Mouse (Mus musculus): ENCODE data around the gene Bola3. TPM values are rescaled to one million over a fixed set of nuclear protein-coding genes. Genes with fewer than 3 reads are reported as not detected.

Gene Bola3
- polyA plus RNA-seq, 1 experiment from 2014 or later: 117 TPM

DNA sequence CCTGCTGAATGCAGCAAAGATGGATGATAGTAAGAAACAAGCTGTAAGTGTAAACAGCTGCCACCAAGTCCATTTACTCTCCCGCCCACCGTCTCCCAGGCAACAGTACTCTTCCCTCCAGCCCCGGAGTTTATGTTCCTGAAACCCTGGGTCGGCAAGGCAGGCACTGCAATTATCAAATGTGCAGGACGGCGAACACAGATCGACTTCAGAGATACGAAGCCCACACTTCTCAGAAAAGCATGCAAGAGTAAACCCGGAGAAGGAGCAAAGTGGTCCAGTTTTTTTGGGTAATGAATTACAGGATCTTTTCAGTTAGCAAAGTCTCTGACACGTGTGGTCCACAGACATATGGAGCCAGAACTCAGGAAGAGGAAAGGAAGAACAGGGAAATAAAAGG, 32.9 kb upstream of the Bola3 start:
- ATAC-seq (ENCODE audit: low FRiP score) (no peak), DNase-seq (ENCODE audit: low spot score) (peak; percentile 61)
- 6% methylated on average over 10 of the region's 10 CpGs for WGBS
- peak overlapping the region; percentile 85 for H3K4me3 ChIP-seq (ENCODE audit: low read depth, low read length)
- no peak overlapping the region for H3K27ac ChIP-seq (ENCODE audit: low read depth, low read length)
- H3K4me2 ChIP-seq (replicated peaks; ENCODE audit: low read depth, low read length): peak overlapping the region; percentile 61
- peaks cover 5% of the 10 kb centered on the region; the same call in 1 of the 2 replicates for H3K4me1 ChIP-seq (replicated peaks; ENCODE audit: control insufficient read depth, insufficient read depth, low read length)
- H3K27me3 ChIP-seq (ENCODE audit: control insufficient read depth, insufficient read depth, low read length): no peaks in the 10 kb centered on the region
- H3K9me3 ChIP-seq (ENCODE audit: control insufficient read depth, low read length): no peaks in the 10 kb centered on the region
- no peak overlapping the region for H3K9ac ChIP-seq (ENCODE audit: low read depth, low read length)
- H3K36me3 ChIP-seq (ENCODE audit: control insufficient read depth, insufficient read depth, low read length): no peaks in the 10 kb centered on the region

DNA sequence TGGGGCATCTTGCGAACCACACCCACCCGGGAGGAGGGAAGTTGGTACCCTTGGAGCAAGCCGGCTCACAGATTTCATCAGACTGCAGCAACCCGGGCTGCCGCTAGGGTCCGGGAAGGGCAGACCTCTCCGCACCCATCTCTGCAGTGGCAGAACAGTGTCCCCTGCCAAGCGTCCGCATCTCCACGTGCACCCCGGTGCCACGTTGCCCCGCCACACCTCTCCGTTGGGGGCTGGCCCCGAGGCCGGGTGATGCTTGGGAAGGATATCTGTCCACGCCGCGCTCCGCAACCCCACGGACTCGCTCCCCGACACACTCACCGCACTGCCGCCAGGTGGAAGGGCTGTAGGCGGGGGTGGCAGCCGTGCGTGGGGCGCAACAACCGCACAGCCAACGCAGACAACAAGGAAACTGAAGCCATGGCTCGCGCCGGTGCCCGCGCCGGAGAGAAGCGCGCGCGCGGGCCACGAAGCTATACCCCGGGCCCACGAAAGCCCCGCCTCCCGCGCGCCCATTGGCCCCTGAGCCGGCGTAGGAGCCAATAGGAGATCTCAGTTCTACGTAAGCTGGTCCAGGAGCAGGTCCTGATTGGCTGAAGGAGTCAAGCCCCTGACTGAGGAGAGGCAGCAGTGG, 31.7 kb upstream of the Bola3 start:
- peak; percentile 94 for DNase-seq (ENCODE audit: low spot score)
- H3K4me2 ChIP-seq (replicated peaks; ENCODE audit: low read depth, low read length): peak overlapping the region; percentile 61
- H3K4me3 ChIP-seq (ENCODE audit: low read depth, low read length): peak overlapping the region; percentile 85
- H3K4me1 ChIP-seq (replicated peaks; ENCODE audit: control insufficient read depth, insufficient read depth, low read length): peaks cover 5% of the 10 kb centered on the region; the same call in 1 of the 2 replicates
- no peaks in the 10 kb centered on the region for H3K27me3 ChIP-seq (ENCODE audit: control insufficient read depth, insufficient read depth, low read length)
- H3K9ac ChIP-seq (ENCODE audit: low read depth, low read length): peak overlapping the region; percentile 87
- no peaks in the 10 kb centered on the region for H3K9me3 ChIP-seq (ENCODE audit: control insufficient read depth, low read length)
- no peak overlapping the region for H3K27ac ChIP-seq (ENCODE audit: low read depth, low read length)
- no peaks in the 10 kb centered on the region for H3K36me3 ChIP-seq (ENCODE audit: control insufficient read depth, insufficient read depth, low read length)
- ATAC-seq (ENCODE audit: low FRiP score): peak; percentile 100
- WGBS: under 1% methylated on average over 52 of the region's 52 CpGs

DNA sequence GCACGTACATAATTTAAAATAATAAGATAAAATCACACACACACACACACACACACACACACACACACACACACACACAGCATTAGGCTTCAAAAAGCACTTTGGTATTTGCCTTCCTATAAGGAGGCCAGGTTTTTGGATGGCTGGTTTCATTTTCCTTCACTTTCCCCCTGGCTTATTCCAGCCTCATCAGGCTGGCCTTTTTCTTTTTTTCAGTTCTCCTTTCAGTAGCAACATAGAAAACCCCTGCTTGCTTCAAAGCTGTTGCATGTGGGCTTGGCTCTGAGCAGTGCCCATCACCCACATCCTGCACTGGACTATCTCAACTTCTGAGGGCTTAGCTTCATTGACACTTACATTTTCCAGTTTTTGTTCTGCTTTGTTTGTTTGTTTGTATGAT, 27.0 kb upstream of the Bola3 start:
- DNase-seq (ENCODE audit: low spot score) (no peak), ATAC-seq (ENCODE audit: low FRiP score) (no peak)
- Histone ChIP-seq H3K9ac (ENCODE audit: low read depth, low read length) (no peak overlapping the region), H3K4me2 (replicated peaks; ENCODE audit: low read depth, low read length) (no peak overlapping the region), H3K4me1 (replicated peaks; ENCODE audit: control insufficient read depth, insufficient read depth, low read length) (no peaks in the 10 kb centered on the region), H3K27ac (ENCODE audit: low read depth, low read length) (no peak overlapping the region), H3K36me3 (ENCODE audit: control insufficient read depth, insufficient read depth, low read length) (no peaks in the 10 kb centered on the region), H3K9me3 (ENCODE audit: control insufficient read depth, low read length) (no peaks in the 10 kb centered on the region), H3K4me3 (ENCODE audit: low read depth, low read length) (no peak overlapping the region), H3K27me3 (ENCODE audit: control insufficient read depth, insufficient read depth, low read length) (no peaks in the 10 kb centered on the region)
- WGBS: 90% methylated on average over 1 of the region's 1 CpGs

DNA sequence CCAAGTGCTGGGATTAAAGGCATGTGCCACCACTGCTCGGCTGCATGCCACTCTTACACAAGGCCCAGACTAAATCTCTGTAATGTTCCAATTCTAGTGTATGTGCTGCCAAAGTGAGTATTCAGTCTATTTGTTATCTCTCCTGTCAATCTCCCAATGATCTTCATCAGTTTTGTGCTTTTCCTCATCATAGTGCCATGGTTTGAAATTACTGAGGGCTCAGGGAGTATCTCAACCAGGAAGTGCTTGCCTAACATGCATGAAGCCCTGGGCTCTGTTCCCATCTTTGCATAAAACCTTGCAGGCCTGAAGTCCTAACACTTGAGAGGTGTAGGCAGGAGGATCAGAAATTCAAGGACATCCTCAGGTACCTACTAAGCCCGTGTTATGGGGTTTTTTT, 26.2 kb upstream of the Bola3 start:
- H3K4me3 ChIP-seq (ENCODE audit: low read depth, low read length): no peak overlapping the region
- no peak overlapping the region for H3K9ac ChIP-seq (ENCODE audit: low read depth, low read length)
- H3K4me1 ChIP-seq (replicated peaks; ENCODE audit: control insufficient read depth, insufficient read depth, low read length): no peaks in the 10 kb centered on the region
- H3K36me3 ChIP-seq (ENCODE audit: control insufficient read depth, insufficient read depth, low read length): no peaks in the 10 kb centered on the region
- H3K27ac ChIP-seq (ENCODE audit: low read depth, low read length): no peak overlapping the region
- H3K9me3 ChIP-seq (ENCODE audit: control insufficient read depth, low read length): no peaks in the 10 kb centered on the region
- DNase-seq (ENCODE audit: low spot score) (no peak), ATAC-seq (ENCODE audit: low FRiP score) (no peak)
- WGBS: 73% methylated on average over 2 of the region's 2 CpGs
- no peak overlapping the region for H3K4me2 ChIP-seq (replicated peaks; ENCODE audit: low read depth, low read length)
- no peaks in the 10 kb centered on the region for H3K27me3 ChIP-seq (ENCODE audit: control insufficient read depth, insufficient read depth, low read length)

DNA sequence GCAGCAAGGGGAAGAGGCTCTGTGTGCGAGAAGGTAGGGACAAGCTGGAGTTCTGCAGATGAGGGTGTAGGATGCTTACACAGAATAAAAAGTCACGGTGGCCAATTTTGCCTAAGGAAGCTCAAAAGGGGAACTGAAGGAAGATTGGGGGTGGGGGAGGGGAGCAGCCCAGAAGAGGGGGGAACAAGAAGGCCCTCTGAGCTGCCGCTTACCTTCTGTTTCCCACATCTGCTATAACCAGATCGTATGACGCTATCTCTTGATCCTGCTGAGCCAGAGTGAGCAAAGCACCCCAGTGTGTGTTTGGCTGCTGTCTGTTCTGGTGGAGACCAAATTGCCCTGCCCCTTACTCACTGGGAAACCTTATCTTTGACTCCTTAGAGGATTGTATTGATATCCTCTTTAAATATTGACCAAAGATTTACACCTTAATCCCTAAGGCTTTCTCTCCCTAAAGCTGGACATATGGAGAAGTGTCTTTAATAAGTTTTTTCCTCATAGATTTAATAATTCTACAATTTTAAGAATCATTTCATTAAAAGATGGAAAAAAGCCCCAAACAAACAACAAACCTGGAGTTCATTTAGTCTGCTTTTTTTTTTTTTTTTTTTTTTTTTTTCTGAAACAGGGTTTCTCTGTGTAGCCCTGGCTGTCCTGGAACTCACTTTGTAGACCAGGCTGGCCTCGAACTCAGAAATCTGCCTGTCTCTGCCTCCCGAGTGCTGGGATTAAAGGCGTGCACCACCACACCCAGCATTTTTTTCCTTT, 25.1 kb upstream of the Bola3 start:
- Histone ChIP-seq H3K9me3 (ENCODE audit: control insufficient read depth, low read length) (no peaks in the 10 kb centered on the region), H3K4me1 (replicated peaks; ENCODE audit: control insufficient read depth, insufficient read depth, low read length) (no peaks in the 10 kb centered on the region), H3K4me2 (replicated peaks; ENCODE audit: low read depth, low read length) (no peak overlapping the region), H3K9ac (ENCODE audit: low read depth, low read length) (no peak overlapping the region), H3K4me3 (ENCODE audit: low read depth, low read length) (no peak overlapping the region), H3K36me3 (ENCODE audit: control insufficient read depth, insufficient read depth, low read length) (no peaks in the 10 kb centered on the region), H3K27ac (ENCODE audit: low read depth, low read length) (no peak overlapping the region), H3K27me3 (ENCODE audit: control insufficient read depth, insufficient read depth, low read length) (no peaks in the 10 kb centered on the region)
- DNase-seq (ENCODE audit: low spot score) (no peak), ATAC-seq (ENCODE audit: low FRiP score) (no peak)
- WGBS: 62% methylated on average over 8 of the region's 8 CpGs

DNA sequence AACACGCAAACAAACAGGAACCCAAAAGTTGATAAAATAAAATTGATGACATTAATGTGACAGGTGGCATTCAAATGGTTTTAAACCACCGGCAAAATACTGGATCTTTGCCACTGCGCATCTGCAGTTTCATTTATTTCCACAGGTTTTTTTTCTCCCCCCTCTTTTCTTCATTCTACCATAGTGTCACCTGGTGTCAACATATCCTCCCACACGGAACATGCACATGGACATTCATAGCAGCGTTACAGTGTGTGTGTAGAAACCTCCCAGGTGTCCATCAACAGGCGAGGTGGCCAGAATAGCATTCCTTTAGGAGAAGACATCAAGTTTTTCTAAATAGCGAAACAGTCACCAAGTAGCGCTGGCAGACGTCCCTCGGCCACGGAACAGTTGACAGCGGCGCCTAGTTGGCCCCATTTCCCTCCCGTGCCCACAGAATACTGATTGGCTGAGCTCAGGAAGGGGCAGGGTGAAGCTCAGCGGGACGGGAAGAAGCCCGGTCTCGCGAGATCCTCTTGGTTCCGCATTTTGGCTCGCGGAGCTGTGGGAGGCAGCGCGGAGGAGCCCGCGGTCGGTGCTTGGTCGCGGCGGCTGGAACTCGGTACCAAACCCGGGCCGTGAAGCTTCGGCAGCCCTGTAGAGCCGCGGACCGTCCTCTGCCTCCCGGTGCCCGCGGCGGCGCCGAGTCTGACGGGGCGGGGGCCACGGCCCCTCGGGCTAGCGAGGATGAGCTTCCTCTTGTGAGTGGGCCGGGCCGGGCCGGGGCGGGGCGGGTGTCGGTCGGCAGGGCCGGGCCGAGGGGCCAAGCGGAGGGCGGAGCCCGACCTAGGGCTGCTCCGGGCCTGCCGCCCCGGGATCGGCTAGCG, 23.2 kb upstream of the Bola3 start, which contains the start of the genes Mthfd2 and Mob1a:
TSS of gene Mthfd2 (minus strand) at position 384 of the 869 bp plus-strand sequence.
TSS of gene Mob1a (plus strand) at position 492 of the 869 bp plus-strand sequence.
- 2% methylated on average over 59 of the region's 65 CpGs for WGBS
- Histone ChIP-seq H3K27ac (ENCODE audit: low read depth, low read length) (peak within 1 kb of the TSS; percentile 90), H3K27me3 (ENCODE audit: control insufficient read depth, insufficient read depth, low read length) (no peaks in the 10 kb centered on the region), H3K9me3 (ENCODE audit: control insufficient read depth, low read length) (no peaks in the 10 kb centered on the region), H3K36me3 (ENCODE audit: control insufficient read depth, insufficient read depth, low read length) (no peaks in the 10 kb centered on the region), H3K9ac (ENCODE audit: low read depth, low read length) (peak within 1 kb of the TSS; percentile 82), H3K4me2 (replicated peaks; ENCODE audit: low read depth, low read length) (peak within 1 kb of the TSS; percentile 50), H3K4me1 (replicated peaks; ENCODE audit: control insufficient read depth, insufficient read depth, low read length) (no peaks in the 10 kb centered on the region), H3K4me3 (ENCODE audit: low read depth, low read length) (peak within 1 kb of the TSS; percentile 79)
- ATAC-seq (ENCODE audit: low FRiP score): peak; percentile 99
- DNase-seq (ENCODE audit: low spot score): peak; percentile 94

DNA sequence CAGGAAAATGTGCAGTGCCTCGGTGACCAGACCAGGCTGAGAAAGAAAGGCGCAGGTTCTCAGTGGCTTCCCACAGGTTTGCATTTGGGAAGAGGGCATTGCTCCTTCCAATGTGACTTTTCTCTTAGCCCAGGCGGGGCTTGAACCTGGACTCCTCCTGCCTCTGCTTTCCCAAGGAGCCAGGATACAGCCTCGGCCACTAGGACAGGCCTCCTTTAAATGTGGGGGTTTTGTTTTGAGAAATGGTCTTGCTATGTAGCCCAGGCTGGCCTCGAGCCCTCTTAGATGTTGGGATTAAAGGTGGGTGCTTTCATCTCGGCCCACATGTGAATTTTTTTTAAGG, 22.6 kb upstream of the Bola3 start:
- H3K4me1 ChIP-seq (replicated peaks; ENCODE audit: control insufficient read depth, insufficient read depth, low read length): no peaks in the 10 kb centered on the region
- WGBS: 15% methylated on average over 6 of the region's 6 CpGs
- peak; percentile 56; the same call in 1 of the 2 replicates for ATAC-seq (ENCODE audit: low FRiP score)

DNA sequence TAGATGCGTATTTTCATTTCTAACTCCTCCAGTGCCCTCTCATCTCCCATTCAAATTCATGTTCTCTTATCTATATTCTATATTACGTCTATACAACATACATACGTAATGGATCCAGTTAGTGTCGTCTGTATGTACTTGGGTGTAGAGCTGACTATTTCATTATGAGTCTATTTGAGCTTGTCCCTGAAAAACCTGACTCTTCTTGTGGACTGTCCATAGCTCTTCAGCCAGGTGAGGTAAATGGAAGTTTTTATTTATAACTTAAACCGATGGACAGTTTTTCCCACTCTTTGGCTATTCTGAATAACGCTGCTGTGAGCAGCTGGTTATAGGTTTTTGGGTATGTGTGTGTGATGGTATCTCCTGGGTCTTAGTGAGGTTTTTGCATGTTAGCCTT, 22.2 kb upstream of the Bola3 start:
- no peaks in the 10 kb centered on the region for H3K27me3 ChIP-seq (ENCODE audit: control insufficient read depth, insufficient read depth, low read length)
- no peaks in the 10 kb centered on the region for H3K4me1 ChIP-seq (replicated peaks; ENCODE audit: control insufficient read depth, insufficient read depth, low read length)
- H3K27ac ChIP-seq (ENCODE audit: low read depth, low read length): no peak overlapping the region
- H3K4me2 ChIP-seq (replicated peaks; ENCODE audit: low read depth, low read length): peak overlapping the region; percentile 50
- ATAC-seq (ENCODE audit: low FRiP score): no peak
- H3K9ac ChIP-seq (ENCODE audit: low read depth, low read length): peak overlapping the region; percentile 82; the same call in 1 of the 2 replicates
- no peaks in the 10 kb centered on the region for H3K9me3 ChIP-seq (ENCODE audit: control insufficient read depth, low read length)
- no peaks in the 10 kb centered on the region for H3K36me3 ChIP-seq (ENCODE audit: control insufficient read depth, insufficient read depth, low read length)
- H3K4me3 ChIP-seq (ENCODE audit: low read depth, low read length): peak overlapping the region; percentile 79
- DNase-seq (ENCODE audit: low spot score): peak; percentile 6
- 72% methylated on average over 6 of the region's 6 CpGs for WGBS

More for the DNA sequence above, 22.6 kb upstream of the Bola3 start:
- no peaks in the 10 kb centered on the region for H3K36me3 ChIP-seq (ENCODE audit: control insufficient read depth, insufficient read depth, low read length)
- H3K27ac ChIP-seq (ENCODE audit: low read depth, low read length): peak overlapping the region; percentile 90
- no peak for DNase-seq (ENCODE audit: low spot score)
- no peaks in the 10 kb centered on the region for H3K9me3 ChIP-seq (ENCODE audit: control insufficient read depth, low read length)
- H3K27me3 ChIP-seq (ENCODE audit: control insufficient read depth, insufficient read depth, low read length): no peaks in the 10 kb centered on the region
- peak overlapping the region; percentile 82 for H3K9ac ChIP-seq (ENCODE audit: low read depth, low read length)
- peak overlapping the region; percentile 79 for H3K4me3 ChIP-seq (ENCODE audit: low read depth, low read length)
- peak overlapping the region; percentile 50 for H3K4me2 ChIP-seq (replicated peaks; ENCODE audit: low read depth, low read length)

Data from hindbrain, embryonic 11.5 days (tissue).